In genomic region chr2:13572101-13572553, GRCm38 (mm10) we compare ENCODE assay signal across 8 mouse cellular contexts. TPM values are rescaled to one million over a fixed set of nuclear protein-coding genes. Genes with fewer than 3 reads are reported as not detected.
DNase-seq lines count a peak whose midpoint lies in the region; TF ChIP-seq lines count a peak whose summit lies in the region.

No protein-coding gene starts in this region.

- TF ChIP-seq RAD21 in MEL (IDR thresholded peaks at IDR 0.05; ENCODE audit: low read depth, low read length) = no peak

- H3K27me3 ChIP-seq in MEL (ENCODE audit: control insufficient read depth in 1 of 2, insufficient read depth in 2 of 2, low read length in 2 of 2) = no peaks in the 10 kb centered on the region
- no peaks in the 10 kb centered on the region for H3K27me3 ChIP-seq in heart, embryonic 10.5 days (ENCODE audit: insufficient read depth, poor library complexity, severe bottlenecking)

- TF ChIP-seq POLR2A in MEL (IDR thresholded peaks at IDR 0.05; ENCODE audit: control insufficient read depth in 1 of 2, insufficient read depth in 1 of 2, low read depth in 1 of 2, low read length in 2 of 2, poor library complexity in 1 of 2) = no peak

- TF ChIP-seq EP300 in MEL (IDR thresholded peaks at IDR 0.05; ENCODE audit: low read depth in 1 of 2, low read length in 2 of 2) = no peak

- no peaks in the 10 kb centered on the region for H3K9me3 ChIP-seq in MEL (replicated peaks; ENCODE audit: insufficient read depth, low read length)
- H3K9me3 ChIP-seq in heart, embryonic 10.5 days = no peaks in the 10 kb centered on the region

- peak overlapping the region; percentile 93 for H3K27ac ChIP-seq in MEL (ENCODE audit: control insufficient read depth, low read depth, low read length)
- H3K27ac ChIP-seq in heart, embryonic 10.5 days = peak overlapping the region; percentile 94; the same call in 1 of the 2 replicates

- peaks cover 0 to 15% of the 10 kb centered on the region in 2 experiments; a peak in 3 of 4 replicates for H3K36me3 ChIP-seq in MEL (ENCODE audit: control insufficient read depth in 1 of 2, insufficient read depth in 2 of 2, low read length in 2 of 2)
- peaks cover 13% of the 10 kb centered on the region for H3K36me3 ChIP-seq in heart, embryonic 10.5 days

- WGBS in heart, embryonic 10.5 days = 25% methylated on average over 4 of the region's 4 CpGs

- H3K9ac ChIP-seq in MEL (ENCODE audit: control insufficient read depth, low read depth, low read length, poor library complexity, severe bottlenecking) = peak overlapping the region; percentile 45; the same call in 1 of the 2 replicates

- peak overlapping the region in 1 of 2 experiments; percentile 72; a peak in 1 of 4 replicates for H3K4me3 ChIP-seq in MEL (ENCODE audit: control insufficient read depth in 1 of 2, insufficient read depth in 1 of 2, low read depth in 2 of 2, low read length in 2 of 2)
- H3K4me3 ChIP-seq in heart, embryonic 10.5 days = peak overlapping the region; percentile 13; the same call in 1 of the 2 replicates

- no peak for TF ChIP-seq CTCF in MEL (IDR thresholded peaks at IDR 0.05 in 2 of 3, conservative IDR thresholded peaks at IDR 0.05 in 1 of 3; ENCODE audit: control insufficient read depth in 1 of 3, insufficient read depth in 1 of 3, low read depth in 2 of 3, low read length in 3 of 3, poor library complexity in 1 of 3, severe bottlenecking in 1 of 3)

- peaks cover 0 to 16% of the 10 kb centered on the region in 2 experiments; a peak in 3 of 4 replicates for H3K4me1 ChIP-seq in MEL (ENCODE audit: control insufficient read depth in 1 of 2, insufficient read depth in 2 of 2, low read length in 2 of 2)
- H3K4me1 ChIP-seq in heart, embryonic 10.5 days = peaks cover 18% of the 10 kb centered on the region

- peak; percentile 16 for DNase-seq in adrenal gland, postnatal 10 days
- no peak for DNase-seq in adrenal gland, postnatal 14 days
- no peak for DNase-seq in MEL (ENCODE audit: low read depth, low spot score)
- DNase-seq in heart, embryonic 10.5 days (ENCODE audit: low spot score) = no peak
- DNase-seq in lung, postnatal 36 days = peak; percentile 23
- DNase-seq in left cerebral cortex, adult 18-20 months (ENCODE audit: low spot score in 2 of 2) = no peak
- DNase-seq in thymus, adult 18-20 months = no peak
- DNase-seq in cerebellum, postnatal 25 days = no peak

- H3K79me2 ChIP-seq in MEL (ENCODE audit: control insufficient read depth, insufficient read depth, low read length, poor library complexity) = no peaks in the 10 kb centered on the region

TF ChIP-seq in MEL, 35 proteins besides CTCF, POLR2A, EP300 and RAD21:
- TF ChIP-seq GABPA (IDR thresholded peaks at IDR 0.05; ENCODE audit: low read depth, low read length) (no peak), ZMIZ1 (IDR thresholded peaks at IDR 0.05; ENCODE audit: low read depth, low read length) (no peak), ZKSCAN1 (IDR thresholded peaks at IDR 0.05; ENCODE audit: low read depth, low read length) (no peak), CHD1 (IDR thresholded peaks at IDR 0.05; ENCODE audit: low read depth, low read length) (no peak)

RNA-seq across cellular contexts. Expression of gene Vim, which starts 1.6 kb away (rescaled TPM):
- total RNA-seq in adrenal gland, postnatal 10 days (2021) = 100 to 1,000 TPM; 595 to 607 TPM
- total RNA-seq in adrenal gland, postnatal 14 days (2021) = 281 and 438 TPM in 2 replicates
- total RNA-seq in MEL (2012; rRNA removed) = 58.0 and 188 TPM in 2 replicates
- polyA plus RNA-seq in MEL (2012; ENCODE audit: insufficient read depth in 1 of 2, insufficient read length in 2 of 2, low read depth in 1 of 2, low replicate concordance in 2 of 2, missing spikeins in 1 of 2) = 100 to 1,000 TPM; 257 to 580 TPM
- polyA plus RNA-seq in heart, embryonic 10.5 days (2016; fragmentation: Nextera tagmentation; extraction: Ambion mirVana) = 590 and 679 TPM in 2 replicates
- total RNA-seq in left cerebral cortex, adult 18-20 months (2021) = 10 to 100 TPM; 56.0 to 57.7 TPM

RNA-seq across cellular contexts. Expression of gene Trdmt1, which starts 27.7 kb away (rescaled TPM):
- total RNA-seq in adrenal gland, postnatal 10 days (2021) = 1 to 10 TPM; 5.7 to 9.6 TPM
- 3.0 and 8.0 TPM in 2 replicates for total RNA-seq in adrenal gland, postnatal 14 days (2021)
- total RNA-seq in MEL (2012; rRNA removed) = 9.2 and 11.6 TPM in 2 replicates
- 1 to 10 TPM in 1 of 2 experiments, not detected in 1; 8.6 TPM for polyA plus RNA-seq in MEL (2012; ENCODE audit: insufficient read depth in 1 of 2, insufficient read length in 2 of 2, low read depth in 1 of 2, low replicate concordance in 2 of 2, missing spikeins in 1 of 2)
- polyA plus RNA-seq in heart, embryonic 10.5 days (2016; fragmentation: Nextera tagmentation; extraction: Ambion mirVana) = 8.7 and 10.4 TPM in 2 replicates
- total RNA-seq in left cerebral cortex, adult 18-20 months (2021) = 1 to 10 TPM; 4.2 to 5.0 TPM

Comparison
In these comparisons a context has a peak if more than half of its experiments do, and no peak if none do; other contexts are left out.
1. DNase-seq: peak in adrenal gland, postnatal 10 days (single experiment) and lung, postnatal 36 days (single experiment); none in adrenal gland, postnatal 14 days (single experiment), MEL (single experiment), heart, embryonic 10.5 days (single experiment), left cerebral cortex, adult 18-20 months (0 of 2), thymus, adult 18-20 months (0 of 2) and cerebellum, postnatal 25 days (0 of 2).